In the genomic region with DNA sequence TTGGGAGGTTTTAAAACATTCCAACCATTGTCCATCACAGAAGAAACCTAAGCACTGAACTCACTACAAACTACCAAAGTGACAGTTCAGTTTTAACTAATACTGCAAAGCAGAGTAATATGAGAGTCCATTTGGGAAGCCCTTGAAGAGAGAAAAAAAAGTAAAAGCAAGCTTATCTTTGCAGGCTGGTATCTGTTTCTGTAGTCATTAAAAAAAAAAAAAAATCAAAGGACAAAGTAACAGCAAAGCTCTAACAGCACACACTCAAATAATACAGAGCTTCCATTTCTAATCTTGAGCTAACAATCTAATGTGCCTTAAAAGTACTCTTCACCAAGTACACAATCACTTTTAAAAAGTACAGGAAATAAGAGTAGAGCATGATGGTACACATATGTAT, we compare ENCODE assay signal across 11 mouse cellular contexts. TPM values are rescaled to one million over a fixed set of nuclear protein-coding genes. Genes with fewer than 3 reads are reported as not detected.
DNase-seq lines count a peak whose midpoint lies in the region; ATAC-seq and TF ChIP-seq lines count a peak whose summit lies in the region.
"Had no signal": no experiment of that assay in that cellular context is flagged by ENCODE, and none has a peak within 500 bp of the region (broad histone marks: within the 10 kb centered on the region; RNA-seq: fewer than 3 reads in every experiment).

No protein-coding gene starts in this region.

- ATAC-seq in intestine, embryonic 14.5 days (replicated peaks; ENCODE audit: low FRiP score, low TSS enrichment, low read depth), result no peak
- no peak for ATAC-seq in intestine, embryonic 16.5 days
- ATAC-seq in forebrain, embryonic 16.5 days, result no peak
- no peak for ATAC-seq in liver, postnatal 0 days
- ATAC-seq: CD4-positive, CD25-positive, alpha-beta regulatory T cell, adult 4 months had no signal

- no peak overlapping the region for H3K27ac ChIP-seq in intestine, embryonic 14.5 days (ENCODE audit: low read depth)
- no peak overlapping the region for H3K27ac ChIP-seq in intestine, embryonic 16.5 days (ENCODE audit: low read length)
- no peak overlapping the region for H3K27ac ChIP-seq in embryonic facial prominence, embryonic 10.5 days (replicated peaks)
- no peak overlapping the region for H3K27ac ChIP-seq in forebrain, embryonic 16.5 days (ENCODE audit: low read length)
- no peak overlapping the region for H3K27ac ChIP-seq in liver, postnatal 0 days (ENCODE audit: low read depth)
- H3K27ac ChIP-seq: limb, embryonic 15.5 days had no signal

- H3K4me3 ChIP-seq in intestine, embryonic 14.5 days (ENCODE audit: low read depth, low read length), result no peak overlapping the region
- H3K4me3 ChIP-seq in intestine, embryonic 16.5 days (ENCODE audit: low read length), result no peak overlapping the region
- H3K4me3 ChIP-seq in embryonic facial prominence, embryonic 10.5 days, result peak overlapping the region; percentile 91; the same call in 1 of the 2 replicates
- no peak overlapping the region for H3K4me3 ChIP-seq in forebrain, embryonic 16.5 days (replicated peaks; ENCODE audit: low read length)
- no peak overlapping the region for H3K4me3 ChIP-seq in liver, postnatal 0 days (ENCODE audit: low read depth, low read length)
- H3K4me3 ChIP-seq: limb, embryonic 15.5 days had no signal

- no peak for TF ChIP-seq EP300 in liver, postnatal 0 days (IDR thresholded peaks at IDR 0.05; ENCODE audit: low read depth)

- peaks cover 21% of the 10 kb centered on the region for H3K4me1 ChIP-seq in intestine, embryonic 14.5 days (replicated peaks; ENCODE audit: control insufficient read depth, insufficient read depth, low read length)
- H3K4me1 ChIP-seq in intestine, embryonic 16.5 days (ENCODE audit: control insufficient read depth, insufficient read depth, low read length), result peaks cover 27% of the 10 kb centered on the region
- peaks cover 38% of the 10 kb centered on the region for H3K4me1 ChIP-seq in embryonic facial prominence, embryonic 10.5 days
- peaks cover 31% of the 10 kb centered on the region for H3K4me1 ChIP-seq in forebrain, embryonic 16.5 days (replicated peaks; ENCODE audit: control insufficient read depth, insufficient read depth, low read length)
- peaks cover 51% of the 10 kb centered on the region for H3K4me1 ChIP-seq in liver, postnatal 0 days (ENCODE audit: insufficient read depth)

- H3K4me2 ChIP-seq in intestine, embryonic 14.5 days (ENCODE audit: low read length), result peak overlapping the region; percentile 18
- no peak overlapping the region; the same call in 1 of the 2 replicates for H3K4me2 ChIP-seq in intestine, embryonic 16.5 days (ENCODE audit: low read depth, low read length)
- peak overlapping the region; percentile 14; the same call in 1 of the 2 replicates for H3K4me2 ChIP-seq in forebrain, embryonic 16.5 days (ENCODE audit: low read length)
- 0 out of 2 replicates have a peak overlapping the region, but pooled peaks have one; percentile 94 for H3K4me2 ChIP-seq in liver, postnatal 0 days (ENCODE audit: low read depth, low read length)
- H3K4me2 ChIP-seq: limb, embryonic 15.5 days had no signal

- H3K36me3 ChIP-seq in intestine, embryonic 14.5 days (ENCODE audit: control insufficient read depth, insufficient read depth, low read length), result peaks cover 22% of the 10 kb centered on the region
- peaks cover 3% of the 10 kb centered on the region; the same call in 1 of the 2 replicates for H3K36me3 ChIP-seq in intestine, embryonic 16.5 days (ENCODE audit: control insufficient read depth, insufficient read depth, low read length)
- H3K36me3 ChIP-seq in embryonic facial prominence, embryonic 10.5 days (replicated peaks), result peaks cover 36% of the 10 kb centered on the region
- peaks cover 4% of the 10 kb centered on the region; the same call in 1 of the 2 replicates for H3K36me3 ChIP-seq in forebrain, embryonic 16.5 days (ENCODE audit: control insufficient read depth, insufficient read depth)
- H3K36me3 ChIP-seq in liver, postnatal 0 days (replicated peaks; ENCODE audit: insufficient read depth, low read length), result peaks cover 12% of the 10 kb centered on the region

- TF ChIP-seq CTCF in liver, postnatal 0 days (IDR thresholded peaks at IDR 0.05; ENCODE audit: low read depth), result no peak

- no peaks in the 10 kb centered on the region for H3K27me3 ChIP-seq in intestine, embryonic 14.5 days (replicated peaks; ENCODE audit: control insufficient read depth, insufficient read depth, low read length)
- no peaks in the 10 kb centered on the region for H3K27me3 ChIP-seq in intestine, embryonic 16.5 days (replicated peaks; ENCODE audit: control insufficient read depth, insufficient read depth, low read length)
- no peaks in the 10 kb centered on the region for H3K27me3 ChIP-seq in embryonic facial prominence, embryonic 10.5 days (replicated peaks; ENCODE audit: low read depth, poor library complexity, severe bottlenecking)
- H3K27me3 ChIP-seq in forebrain, embryonic 16.5 days (replicated peaks; ENCODE audit: control insufficient read depth, insufficient read depth, low read length), result no peaks in the 10 kb centered on the region
- no peaks in the 10 kb centered on the region for H3K27me3 ChIP-seq in liver, postnatal 0 days (ENCODE audit: insufficient read depth, low read length)
- H3K27me3 ChIP-seq: limb, embryonic 15.5 days had no signal

- H3K9me3 ChIP-seq in intestine, embryonic 14.5 days (ENCODE audit: control insufficient read depth, low read length), result no peaks in the 10 kb centered on the region
- H3K9me3 ChIP-seq in intestine, embryonic 16.5 days (ENCODE audit: control insufficient read depth, low read length), result no peaks in the 10 kb centered on the region
- no peaks in the 10 kb centered on the region for H3K9me3 ChIP-seq in embryonic facial prominence, embryonic 10.5 days
- no peaks in the 10 kb centered on the region for H3K9me3 ChIP-seq in forebrain, embryonic 16.5 days (ENCODE audit: control insufficient read depth, low read length)
- H3K9me3 ChIP-seq in liver, postnatal 0 days (ENCODE audit: low read length), result no peaks in the 10 kb centered on the region
- H3K9me3 ChIP-seq: limb, embryonic 15.5 days had no signal

- no peak overlapping the region for H3K9ac ChIP-seq in intestine, embryonic 14.5 days (ENCODE audit: low read length)
- no peak overlapping the region for H3K9ac ChIP-seq in intestine, embryonic 16.5 days (ENCODE audit: low read depth, low read length)
- H3K9ac ChIP-seq in forebrain, embryonic 16.5 days (replicated peaks; ENCODE audit: low read depth, low read length), result no peak overlapping the region
- no peak overlapping the region for H3K9ac ChIP-seq in liver, postnatal 0 days (replicated peaks)
- H3K9ac ChIP-seq: limb, embryonic 15.5 days had no signal

- no peak for DNase-seq in intestine, embryonic 14.5 days (ENCODE audit: low spot score)
- DNase-seq in embryonic facial prominence, embryonic 10.5 days (ENCODE audit: low spot score), result no peak
- no peak for DNase-seq in liver, postnatal 0 days
- no peak for DNase-seq in layer of hippocampus, adult 9-10 months (ENCODE audit: low spot score)
- DNase-seq in layer of hippocampus, adult 8-10 months (ENCODE audit: low spot score in 2 of 2), result no peak
- no peak for DNase-seq in left cerebral cortex, adult 11 months (ENCODE audit: low spot score)
- DNase-seq: thymus, adult 18-20 months had no signal

RNA-seq across cellular contexts. Expression of a gene that starts 4.9 kb away (rescaled TPM):
- polyA plus RNA-seq in intestine, embryonic 14.5 days (2014; fragmentation: Nextera tagmentation; extraction: Ambion mirVana), result 309 and 366 TPM in 2 replicates
- 271 and 290 TPM in 2 replicates for polyA plus RNA-seq in intestine, embryonic 16.5 days (2015; fragmentation: Nextera tagmentation; extraction: Ambion mirVana)
- polyA plus RNA-seq in embryonic facial prominence, embryonic 10.5 days (2016; fragmentation: Nextera tagmentation; extraction: Ambion mirVana), result 567 and 569 TPM in 2 replicates
- polyA plus RNA-seq in forebrain, embryonic 16.5 days (2015; fragmentation: Nextera tagmentation; extraction: Ambion mirVana), result 255 and 258 TPM in 2 replicates
- polyA plus RNA-seq in liver, postnatal 0 days (2015; fragmentation: Nextera tagmentation; extraction: Ambion mirVana), result 91.9 and 96.6 TPM in 2 replicates
- total RNA-seq in layer of hippocampus, adult 8-10 months (2022), result 100 to 1,000 TPM; 131 to 157 (median 141) TPM

RNA-seq across cellular contexts. Expression of a gene that starts 36.7 kb away (rescaled TPM):
- polyA plus RNA-seq in intestine, embryonic 14.5 days (2014; fragmentation: Nextera tagmentation; extraction: Ambion mirVana), result 47.0 and 47.2 TPM in 2 replicates
- polyA plus RNA-seq in intestine, embryonic 16.5 days (2015; fragmentation: Nextera tagmentation; extraction: Ambion mirVana), result 50.4 and 54.7 TPM in 2 replicates
- polyA plus RNA-seq in embryonic facial prominence, embryonic 10.5 days (2016; fragmentation: Nextera tagmentation; extraction: Ambion mirVana), result 28.0 and 28.5 TPM in 2 replicates
- 73.0 and 77.8 TPM in 2 replicates for polyA plus RNA-seq in forebrain, embryonic 16.5 days (2015; fragmentation: Nextera tagmentation; extraction: Ambion mirVana)
- polyA plus RNA-seq in liver, postnatal 0 days (2015; fragmentation: Nextera tagmentation; extraction: Ambion mirVana), result 137 and 144 TPM in 2 replicates
- 10 to 100 TPM; 73.7 to 87.2 (median 80.7) TPM for total RNA-seq in layer of hippocampus, adult 8-10 months (2022)

RNA-seq across cellular contexts. Expression of a gene that starts 43.9 kb away (rescaled TPM):
- polyA plus RNA-seq in intestine, embryonic 14.5 days (2014; fragmentation: Nextera tagmentation; extraction: Ambion mirVana), result 0.39 and 0.97 TPM in 2 replicates
- polyA plus RNA-seq in intestine, embryonic 16.5 days (2015; fragmentation: Nextera tagmentation; extraction: Ambion mirVana), result 0.60 and 1.1 TPM in 2 replicates
- 0.55 and 0.65 TPM in 2 replicates for polyA plus RNA-seq in embryonic facial prominence, embryonic 10.5 days (2016; fragmentation: Nextera tagmentation; extraction: Ambion mirVana)
- 0.52 TPM in 1 of 2 replicates, not detected in the other for polyA plus RNA-seq in forebrain, embryonic 16.5 days (2015; fragmentation: Nextera tagmentation; extraction: Ambion mirVana)
- polyA plus RNA-seq in liver, postnatal 0 days (2015; fragmentation: Nextera tagmentation; extraction: Ambion mirVana), result 5.7 TPM in 2 replicates
- 1 to 10 TPM in 2 of 4 experiments, under 1 TPM in 2; 0.36 to 1.3 (median 0.96) TPM for total RNA-seq in layer of hippocampus, adult 8-10 months (2022)

RNA-seq across cellular contexts. Expression of a gene that starts 52.9 kb away (rescaled TPM):
- 72.6 and 81.8 TPM in 2 replicates for polyA plus RNA-seq in intestine, embryonic 14.5 days (2014; fragmentation: Nextera tagmentation; extraction: Ambion mirVana)
- 38.1 and 39.6 TPM in 2 replicates for polyA plus RNA-seq in intestine, embryonic 16.5 days (2015; fragmentation: Nextera tagmentation; extraction: Ambion mirVana)
- 53.4 and 58.1 TPM in 2 replicates for polyA plus RNA-seq in embryonic facial prominence, embryonic 10.5 days (2016; fragmentation: Nextera tagmentation; extraction: Ambion mirVana)
- 49.0 and 58.2 TPM in 2 replicates for polyA plus RNA-seq in forebrain, embryonic 16.5 days (2015; fragmentation: Nextera tagmentation; extraction: Ambion mirVana)
- polyA plus RNA-seq in liver, postnatal 0 days (2015; fragmentation: Nextera tagmentation; extraction: Ambion mirVana), result 13.7 and 14.3 TPM in 2 replicates
- 10 to 100 TPM; 51.2 to 62.6 (median 52.6) TPM for total RNA-seq in layer of hippocampus, adult 8-10 months (2022)
